Mouse (Mus musculus): ENCODE results near the gene Golga1. TPM values are rescaled to one million over a fixed set of nuclear protein-coding genes. Genes with fewer than 3 reads are reported as not detected.
"Not testable (repeated sequence)": the region's sequence is repeated elsewhere in the genome, so short reads cannot be mapped to it uniquely, and the experiment has no call there.

The Golga1 gene
- polyA plus RNA-seq, 1 experiment, result 21.3 TPM

DNA sequence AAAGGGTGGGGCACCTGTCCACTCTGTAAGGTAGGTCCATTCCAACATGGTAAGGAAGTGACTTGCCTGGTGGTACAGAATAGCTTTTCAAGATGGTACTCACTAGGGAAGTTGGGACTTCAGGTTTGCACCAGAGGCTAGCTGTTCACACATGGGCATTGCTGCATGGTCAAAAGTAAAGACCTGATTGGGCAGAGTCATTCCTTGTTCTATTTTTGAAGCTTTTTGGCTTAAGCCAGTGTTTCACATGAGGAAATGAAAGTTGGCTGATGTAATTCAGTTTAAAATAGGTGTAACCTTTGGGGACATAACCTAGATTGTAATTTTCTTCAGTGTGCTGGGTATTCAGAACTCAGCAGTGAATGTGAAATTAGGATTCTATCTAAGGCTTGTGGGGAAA lies 54.1 kb downstream of the Golga1 start:
- no peak overlapping the region for H3K4me3 ChIP-seq (ENCODE audit: low read depth, low read length)
- H3K9ac ChIP-seq (ENCODE audit: low read depth, poor library complexity, severe bottlenecking), result no peak overlapping the region
- no peaks in the 10 kb centered on the region for H3K9me3 ChIP-seq (replicated peaks; ENCODE audit: control insufficient read depth, insufficient read depth, low read length, poor library complexity, severe bottlenecking)
- H3K27me3 ChIP-seq (ENCODE audit: control insufficient read depth, insufficient read depth, low read length, poor library complexity, severe bottlenecking), result no peaks in the 10 kb centered on the region
- H3K36me3 ChIP-seq (ENCODE audit: control insufficient read depth, insufficient read depth, low read length, poor library complexity, severe bottlenecking), result peaks cover 30% of the 10 kb centered on the region
- no peaks in the 10 kb centered on the region for H3K4me1 ChIP-seq (ENCODE audit: control insufficient read depth, insufficient read depth, low read length)
- TF ChIP-seq POLR2A (IDR thresholded peaks at IDR 0.05; ENCODE audit: insufficient read depth, low read length), result no peak
- TF ChIP-seq CTCF (IDR thresholded peaks at IDR 0.05; ENCODE audit: low read depth, low read length), result no peak
- TF ChIP-seq EP300 (IDR thresholded peaks at IDR 0.05; ENCODE audit: insufficient read depth, low read depth, low read length), result no peak
- no peak overlapping the region for H3K27ac ChIP-seq (ENCODE audit: insufficient read depth, low read length)

DNA sequence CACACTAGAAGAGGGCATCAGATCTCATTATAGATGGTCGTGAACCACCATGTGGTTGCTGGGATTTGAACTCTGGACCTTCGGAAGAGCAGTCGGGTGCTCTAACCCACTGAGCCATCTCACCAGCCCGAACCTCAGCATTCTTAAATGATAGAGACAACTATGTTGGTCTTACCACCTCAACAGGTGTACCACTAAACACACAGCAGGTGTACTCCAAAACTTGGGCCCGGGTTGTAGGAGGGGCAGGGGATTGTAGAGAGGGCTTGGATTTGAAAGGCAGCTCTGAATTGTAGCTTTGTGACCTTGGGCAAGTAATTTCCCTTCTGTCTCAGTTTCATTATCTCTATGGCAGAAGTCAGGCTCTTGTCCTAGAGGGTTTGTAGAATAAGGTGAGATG lies 55.2 kb downstream of the Golga1 start:
- H3K4me1 ChIP-seq (ENCODE audit: control insufficient read depth, insufficient read depth, low read length); H3K27ac ChIP-seq (ENCODE audit: insufficient read depth, low read length); H3K9me3 ChIP-seq (replicated peaks; ENCODE audit: control insufficient read depth, insufficient read depth, low read length, poor library complexity, severe bottlenecking); H3K27me3 ChIP-seq (ENCODE audit: control insufficient read depth, insufficient read depth, low read length, poor library complexity, severe bottlenecking); H3K9ac ChIP-seq (ENCODE audit: low read depth, poor library complexity, severe bottlenecking); H3K4me3 ChIP-seq (ENCODE audit: low read depth, low read length): not testable (repeated sequence)
- peaks cover 22% of the 10 kb centered on the region for H3K36me3 ChIP-seq (ENCODE audit: control insufficient read depth, insufficient read depth, low read length, poor library complexity, severe bottlenecking)

GRCm38 (mm10) chr2:39008954-39009365 lies 56.4 kb downstream of the Golga1 start:
- H3K4me1 ChIP-seq (ENCODE audit: control insufficient read depth, insufficient read depth, low read length), result no peaks in the 10 kb centered on the region
- H3K27me3 ChIP-seq (ENCODE audit: control insufficient read depth, insufficient read depth, low read length, poor library complexity, severe bottlenecking), result no peaks in the 10 kb centered on the region
- TF ChIP-seq EP300 (IDR thresholded peaks at IDR 0.05; ENCODE audit: insufficient read depth, low read depth, low read length), result no peak
- no peak for TF ChIP-seq CTCF (IDR thresholded peaks at IDR 0.05; ENCODE audit: low read depth, low read length)
- no peak for TF ChIP-seq POLR2A (IDR thresholded peaks at IDR 0.05; ENCODE audit: insufficient read depth, low read length)
- H3K9me3 ChIP-seq (replicated peaks; ENCODE audit: control insufficient read depth, insufficient read depth, low read length, poor library complexity, severe bottlenecking), result no peaks in the 10 kb centered on the region
- H3K9ac ChIP-seq (ENCODE audit: low read depth, poor library complexity, severe bottlenecking), result peak overlapping the region; percentile 77
- H3K4me3 ChIP-seq (ENCODE audit: low read depth, low read length), result peak overlapping the region; percentile 74
- H3K36me3 ChIP-seq (ENCODE audit: control insufficient read depth, insufficient read depth, low read length, poor library complexity, severe bottlenecking), result peaks cover 16% of the 10 kb centered on the region
- no peak overlapping the region for H3K27ac ChIP-seq (ENCODE audit: insufficient read depth, low read length)

- no peaks in the 10 kb centered on the region for H3K4me1 ChIP-seq (ENCODE audit: control insufficient read depth, insufficient read depth, low read length)
- H3K27ac ChIP-seq (ENCODE audit: insufficient read depth, low read length), result no peak overlapping the region
- H3K4me3 ChIP-seq (ENCODE audit: low read depth, low read length), result peak overlapping the region; percentile 74
- H3K36me3 ChIP-seq (ENCODE audit: control insufficient read depth, insufficient read depth, low read length, poor library complexity, severe bottlenecking), result peaks cover 16% of the 10 kb centered on the region
- no peaks in the 10 kb centered on the region for H3K9me3 ChIP-seq (replicated peaks; ENCODE audit: control insufficient read depth, insufficient read depth, low read length, poor library complexity, severe bottlenecking)
- TF ChIP-seq POLR2A (IDR thresholded peaks at IDR 0.05; ENCODE audit: insufficient read depth, low read length) (no peak), EP300 (IDR thresholded peaks at IDR 0.05; ENCODE audit: insufficient read depth, low read depth, low read length) (no peak), CTCF (IDR thresholded peaks at IDR 0.05; ENCODE audit: low read depth, low read length) (no peak)
- no peaks in the 10 kb centered on the region for H3K27me3 ChIP-seq (ENCODE audit: control insufficient read depth, insufficient read depth, low read length, poor library complexity, severe bottlenecking)
- H3K9ac ChIP-seq (ENCODE audit: low read depth, poor library complexity, severe bottlenecking), result peak overlapping the region; percentile 77
These were observed 56.9 kb downstream of the Golga1 start for GRCm38 (mm10) chr2:39008350-39008851.

DNA sequence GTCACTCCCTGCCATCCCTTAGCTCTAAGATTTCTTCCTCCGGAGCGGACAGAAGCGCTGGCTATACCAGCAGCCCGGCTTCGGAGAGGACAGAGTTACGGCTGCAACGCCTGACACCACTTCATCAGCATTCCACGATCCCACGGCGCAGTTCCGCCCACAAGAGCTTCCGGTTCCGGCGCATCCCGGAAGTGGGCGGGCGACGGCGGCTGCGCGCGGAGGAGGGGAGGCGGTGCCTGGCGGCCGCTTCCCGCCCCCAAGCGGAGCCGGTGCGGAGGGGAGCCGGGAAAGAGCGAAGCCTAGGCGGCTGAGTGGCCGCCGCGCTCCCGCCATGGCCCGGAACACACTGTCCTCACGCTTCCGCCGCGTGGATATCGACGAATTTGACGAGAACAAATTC lies 57.5 kb downstream of the Golga1 start:
- TF ChIP-seq CTCF (IDR thresholded peaks at IDR 0.05; ENCODE audit: low read depth, low read length) (no peak), EP300 (IDR thresholded peaks at IDR 0.05; ENCODE audit: insufficient read depth, low read depth, low read length) (0 out of 2 replicates have a peak, but pooled peaks have one; percentile 26), POLR2A (IDR thresholded peaks at IDR 0.05; ENCODE audit: insufficient read depth, low read length) (peak; percentile 83)
- peak overlapping the region; percentile 77 for H3K27ac ChIP-seq (ENCODE audit: insufficient read depth, low read length)
- no peaks in the 10 kb centered on the region for H3K9me3 ChIP-seq (replicated peaks; ENCODE audit: control insufficient read depth, insufficient read depth, low read length, poor library complexity, severe bottlenecking)
- peak overlapping the region; percentile 77 for H3K9ac ChIP-seq (ENCODE audit: low read depth, poor library complexity, severe bottlenecking)
- H3K4me3 ChIP-seq (ENCODE audit: low read depth, low read length), result peak overlapping the region; percentile 91
- H3K36me3 ChIP-seq (ENCODE audit: control insufficient read depth, insufficient read depth, low read length, poor library complexity, severe bottlenecking), result peaks cover 19% of the 10 kb centered on the region
- no peaks in the 10 kb centered on the region for H3K27me3 ChIP-seq (ENCODE audit: control insufficient read depth, insufficient read depth, low read length, poor library complexity, severe bottlenecking)
- no peaks in the 10 kb centered on the region for H3K4me1 ChIP-seq (ENCODE audit: control insufficient read depth, insufficient read depth, low read length)

DNA sequence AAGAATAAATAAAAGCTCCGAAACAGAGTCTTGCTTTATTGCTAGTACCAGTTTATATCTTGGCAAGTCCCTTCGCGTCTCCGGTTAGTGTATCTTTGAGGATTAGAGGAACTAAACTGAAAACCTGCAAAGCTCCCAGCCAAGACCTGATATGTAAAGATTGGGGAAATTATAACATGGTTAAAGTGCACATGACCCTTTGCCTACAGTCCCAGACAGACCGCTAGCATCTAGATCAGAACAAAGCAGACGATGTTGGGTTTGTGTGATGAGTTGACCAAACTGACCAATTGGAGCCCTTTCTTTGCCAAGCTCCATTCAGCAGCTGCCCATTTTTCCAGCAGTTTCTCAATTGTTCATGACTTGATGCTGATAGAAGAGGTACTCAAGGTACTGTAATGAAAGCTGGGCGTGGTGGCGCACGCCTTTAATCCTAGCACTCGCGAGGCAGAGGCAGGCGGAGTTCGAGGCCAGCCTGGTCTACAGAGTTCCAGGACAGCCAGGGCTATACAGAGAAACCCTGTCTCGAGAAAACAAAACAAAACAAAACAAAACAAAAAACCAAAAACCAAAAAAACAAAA lies 59.1 kb downstream of the Golga1 start:
- Histone ChIP-seq H3K4me1 (ENCODE audit: control insufficient read depth, insufficient read depth, low read length) (no peaks in the 10 kb centered on the region), H3K27me3 (ENCODE audit: control insufficient read depth, insufficient read depth, low read length, poor library complexity, severe bottlenecking) (no peaks in the 10 kb centered on the region), H3K36me3 (ENCODE audit: control insufficient read depth, insufficient read depth, low read length, poor library complexity, severe bottlenecking) (peaks cover 34% of the 10 kb centered on the region), H3K9me3 (replicated peaks; ENCODE audit: control insufficient read depth, insufficient read depth, low read length, poor library complexity, severe bottlenecking) (no peaks in the 10 kb centered on the region), H3K4me3 (ENCODE audit: low read depth, low read length) (peak overlapping the region; percentile 67), H3K9ac (ENCODE audit: low read depth, poor library complexity, severe bottlenecking) (peak overlapping the region; percentile 71), H3K27ac (ENCODE audit: insufficient read depth, low read length) (no peak overlapping the region)
- TF ChIP-seq POLR2A (IDR thresholded peaks at IDR 0.05; ENCODE audit: insufficient read depth, low read length) (no peak), EP300 (IDR thresholded peaks at IDR 0.05; ENCODE audit: insufficient read depth, low read depth, low read length) (no peak), CTCF (IDR thresholded peaks at IDR 0.05; ENCODE audit: low read depth, low read length) (no peak)

All from ES-Bruce4 (cell line).